Comparison of ENCODE assay signal across 27 mouse cellular contexts in genomic region chr9:15578427-15578826, GRCm38 (mm10).
"Had no signal": no experiment of that assay in that cellular context is flagged by ENCODE, and none has a peak within 500 bp of the region (broad histone marks: within the 10 kb centered on the region; RNA-seq: fewer than 3 reads in every experiment).

No protein-coding gene starts in this region.

- H3K9me3 ChIP-seq: embryonic facial prominence, embryonic 10.5 days; embryonic facial prominence, embryonic 12.5 days; embryonic facial prominence, embryonic 13.5 days; embryonic facial prominence, embryonic 15.5 days; forebrain, embryonic 10.5 days; forebrain, embryonic 12.5 days; forebrain, embryonic 13.5 days; forebrain, embryonic 15.5 days had no signal

- ATAC-seq: forebrain, embryonic 13.5 days; forebrain, embryonic 14.5 days; forebrain, embryonic 15.5 days; forebrain, embryonic 16.5 days; forebrain, postnatal 0 days had no signal

- H3K4me3 ChIP-seq: embryonic facial prominence, embryonic 10.5 days; embryonic facial prominence, embryonic 12.5 days; embryonic facial prominence, embryonic 13.5 days; embryonic facial prominence, embryonic 15.5 days; erythroblast, embryonic 14.5 days; forebrain, embryonic 10.5 days; forebrain, embryonic 12.5 days; forebrain, embryonic 13.5 days; forebrain, embryonic 15.5 days; gastrocnemius, adult 2 months had no signal

- H3K4me2 ChIP-seq: embryonic facial prominence, embryonic 12.5 days; embryonic facial prominence, embryonic 13.5 days; embryonic facial prominence, embryonic 15.5 days; forebrain, embryonic 12.5 days; forebrain, embryonic 13.5 days; forebrain, embryonic 15.5 days had no signal

- H3K4me1 ChIP-seq: embryonic facial prominence, embryonic 10.5 days; embryonic facial prominence, embryonic 12.5 days; forebrain, embryonic 12.5 days; forebrain, embryonic 13.5 days; forebrain, embryonic 15.5 days had no signal

- H3K36me3 ChIP-seq: embryonic facial prominence, embryonic 10.5 days; embryonic facial prominence, embryonic 12.5 days; embryonic facial prominence, embryonic 13.5 days; embryonic facial prominence, embryonic 15.5 days; forebrain, embryonic 10.5 days; forebrain, embryonic 12.5 days; forebrain, embryonic 15.5 days had no signal

- H3K27me3 ChIP-seq: embryonic facial prominence, embryonic 12.5 days; embryonic facial prominence, embryonic 13.5 days; embryonic facial prominence, embryonic 15.5 days; forebrain, embryonic 12.5 days; forebrain, embryonic 13.5 days; forebrain, embryonic 15.5 days had no signal

- H3K9ac ChIP-seq: embryonic facial prominence, embryonic 12.5 days; embryonic facial prominence, embryonic 13.5 days; embryonic facial prominence, embryonic 15.5 days; forebrain, embryonic 12.5 days; forebrain, embryonic 13.5 days; forebrain, embryonic 15.5 days; forebrain, postnatal 0 days had no signal

- H3K27ac ChIP-seq: embryonic facial prominence, embryonic 10.5 days; embryonic facial prominence, embryonic 12.5 days; embryonic facial prominence, embryonic 13.5 days; embryonic facial prominence, embryonic 15.5 days; forebrain, embryonic 10.5 days; forebrain, embryonic 12.5 days; forebrain, embryonic 13.5 days; forebrain, embryonic 15.5 days; gastrocnemius, adult 2 months had no signal

- DNase-seq: cerebellum, adult 2 months; cerebellum, adult 8-10 months; cerebellum, adult 9-10 months; cerebellum, adult 9-11 months; cerebellum, postnatal 10 days; cerebellum, postnatal 14 days; cerebellum, postnatal 25 days; cerebellum, postnatal 36 days; embryo, embryonic 11 days; forebrain, postnatal 0 days; gastrocnemius, adult 2 months; gastrocnemius, postnatal 10 days; gastrocnemius, postnatal 14 days; gastrocnemius, postnatal 25 days; gastrocnemius, postnatal 36 days; heart, adult 18-20 months had no signal
